In genomic region chr4:149586044-149586782, GRCm38 (mm10) we compare ENCODE assay signal across 7 mouse cellular contexts. TPM values are rescaled to one million over a fixed set of nuclear protein-coding genes. Genes with fewer than 3 reads are reported as not detected.
DNase-seq lines count a peak whose midpoint lies in the region; ATAC-seq lines count a peak whose summit lies in the region.

Gene Clstn1, plus strand, starts transcription at chr4:149586468.

- no peaks in the 10 kb centered on the region for H3K36me3 ChIP-seq in hindbrain, embryonic 13.5 days

- H3K4me1 ChIP-seq in hindbrain, embryonic 13.5 days (replicated peaks) = peaks cover 29% of the 10 kb centered on the region

- under 1% methylated on average over 62 of the region's 103 CpGs for WGBS in hindbrain, embryonic 13.5 days

- H3K4me3 ChIP-seq in hindbrain, embryonic 13.5 days = peak within 1 kb of the TSS; percentile 87

- H3K4me2 ChIP-seq in hindbrain, embryonic 13.5 days = peak within 1 kb of the TSS; percentile 99

- peaks cover 11% of the 10 kb centered on the region; the same call in 1 of the 2 replicates for H3K27me3 ChIP-seq in hindbrain, embryonic 13.5 days

- peak; percentile 49 for DNase-seq in adipocyte (ENCODE audit: low spot score)
- DNase-seq in cerebellum, postnatal 10 days = peak; percentile 90 to 93
- peak; percentile 22 for DNase-seq in gastrocnemius, adult 18-20 months (ENCODE audit: low spot score)
- DNase-seq in layer of hippocampus, postnatal 25 days (ENCODE audit: extremely low spot score in 1 of 2, low spot score in 1 of 2) = peak in 1 of 2 experiments; percentile 57
- peak; percentile 75 to 83 for DNase-seq in lung, postnatal 4 days
- peak; percentile 77 for DNase-seq in right cerebral cortex, postnatal 14 days

- peak; percentile 72 for ATAC-seq in hindbrain, embryonic 13.5 days (ENCODE audit: low FRiP score)

- H3K27ac ChIP-seq in hindbrain, embryonic 13.5 days = peak within 1 kb of the TSS; percentile 94

- H3K9me3 ChIP-seq in hindbrain, embryonic 13.5 days = no peaks in the 10 kb centered on the region

- peak within 1 kb of the TSS; percentile 96 for H3K9ac ChIP-seq in hindbrain, embryonic 13.5 days

RNA-seq across cellular contexts. Expression of gene Clstn1, which starts in this region (rescaled TPM):
- 10 to 100 TPM; 27.5 to 35.0 TPM for total RNA-seq in gastrocnemius, adult 18-20 months (2021)
- 64.6 and 83.6 TPM in 2 replicates for polyA plus RNA-seq in hindbrain, embryonic 13.5 days (2015; fragmentation: Nextera tagmentation; extraction: Ambion mirVana)
- 100 to 1,000 TPM; 782 to 866 TPM for total RNA-seq in layer of hippocampus, postnatal 25 days (2021)

Comparison
In these comparisons a context has a peak if more than half of its experiments do, and no peak if none do; other contexts are left out.
1. RNA of gene Clstn1 (total RNA-seq): 782 to 866 TPM in layer of hippocampus, postnatal 25 days; 27.5 to 35.0 TPM in gastrocnemius, adult 18-20 months; every median in the first group is over 10 times any median in the second.